Mouse (Mus musculus): Measurements from ENCODE around the gene Tshr. TPM values are rescaled to one million over a fixed set of nuclear protein-coding genes. Genes with fewer than 3 reads are reported as not detected.

The Tshr gene
- polyA plus RNA-seq, 1 experiment from 2014 or later = 0.56 TPM

DNA sequence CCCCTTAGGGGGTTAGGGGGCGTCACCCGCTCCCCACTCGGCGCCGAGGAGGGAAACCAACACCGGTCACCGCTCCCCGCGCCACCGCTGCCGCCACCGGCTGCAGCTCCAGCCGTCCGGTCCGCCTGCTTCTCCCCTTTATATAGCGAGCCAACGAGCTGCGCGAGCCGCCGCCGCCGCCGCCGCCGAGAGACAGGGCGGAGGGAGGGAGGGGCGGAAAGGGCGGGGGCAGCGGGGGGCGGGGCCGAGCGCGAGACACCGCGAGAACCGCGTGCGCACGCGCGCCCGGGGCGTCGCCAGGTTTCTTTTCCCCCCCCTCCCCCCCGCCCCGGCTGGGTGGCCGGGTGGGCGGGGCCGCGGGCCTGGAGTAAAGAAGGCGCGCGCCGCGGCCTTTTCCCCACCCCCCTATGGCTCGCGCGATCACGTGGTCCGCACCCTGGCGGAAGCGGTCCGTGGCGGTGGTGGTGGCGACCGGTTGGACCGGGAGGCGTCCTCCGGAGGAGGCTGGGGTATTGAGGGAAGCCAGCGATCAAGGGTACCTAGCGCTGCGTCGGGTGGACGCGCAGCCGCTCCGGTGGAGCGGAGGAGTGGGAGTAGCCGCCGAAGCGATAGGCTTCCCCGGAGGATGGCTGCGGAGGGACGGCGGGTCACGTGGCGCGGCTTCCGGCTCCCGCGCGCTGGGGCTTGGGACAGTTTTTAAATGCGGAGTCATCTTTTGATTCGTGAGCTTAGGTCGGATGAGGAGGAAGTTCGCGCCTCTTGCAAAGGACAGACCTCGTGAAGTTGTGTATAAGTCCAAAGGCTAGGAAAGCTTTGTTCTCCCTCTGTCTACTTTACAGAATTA lies 205.7 kb downstream of the Tshr start, which contains the start of gene Gtf2a1:
Gene Gtf2a1 (minus strand): TSS at position 641 of the 844 bp plus-strand sequence.
- no peaks in the 10 kb centered on the region for H3K27me3 ChIP-seq
- H3K36me3 ChIP-seq = peaks cover 8% of the 10 kb centered on the region
- H3K9me3 ChIP-seq = no peaks in the 10 kb centered on the region
- peak within 1 kb of the TSS; percentile 100 for H3K9ac ChIP-seq
- H3K4me2 ChIP-seq = peak within 1 kb of the TSS; percentile 64
- H3K4me1 ChIP-seq (replicated peaks) = peaks cover 23% of the 10 kb centered on the region
- peak within 1 kb of the TSS; percentile 89 for H3K4me3 ChIP-seq
- H3K27ac ChIP-seq (replicated peaks) = peak within 1 kb of the TSS; percentile 100
- WGBS = under 1% methylated on average over 58 of the region's 99 CpGs
- peak; percentile 84 for ATAC-seq (ENCODE audit: low read depth)

DNA sequence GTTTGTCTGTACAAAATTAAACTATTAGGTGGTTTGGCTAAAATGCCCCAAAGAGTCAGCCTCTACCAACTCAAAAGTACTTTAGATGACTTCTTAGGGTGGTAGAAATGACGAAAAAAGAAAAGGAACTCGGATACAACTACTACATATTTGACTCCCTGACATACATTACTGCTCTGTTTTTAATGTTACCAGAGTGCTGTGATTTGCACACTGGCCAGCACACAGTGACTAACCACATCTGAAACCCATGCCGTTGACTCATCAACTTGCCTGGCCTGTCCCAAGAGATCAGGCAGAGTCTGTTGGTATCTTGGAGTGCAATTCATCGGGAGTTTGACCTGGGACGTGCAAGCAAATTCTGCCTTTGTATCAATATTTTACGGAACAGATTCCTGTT lies 206.4 kb downstream of the Tshr start:
- peak overlapping the region; percentile 100 for H3K27ac ChIP-seq (replicated peaks)

DNA sequence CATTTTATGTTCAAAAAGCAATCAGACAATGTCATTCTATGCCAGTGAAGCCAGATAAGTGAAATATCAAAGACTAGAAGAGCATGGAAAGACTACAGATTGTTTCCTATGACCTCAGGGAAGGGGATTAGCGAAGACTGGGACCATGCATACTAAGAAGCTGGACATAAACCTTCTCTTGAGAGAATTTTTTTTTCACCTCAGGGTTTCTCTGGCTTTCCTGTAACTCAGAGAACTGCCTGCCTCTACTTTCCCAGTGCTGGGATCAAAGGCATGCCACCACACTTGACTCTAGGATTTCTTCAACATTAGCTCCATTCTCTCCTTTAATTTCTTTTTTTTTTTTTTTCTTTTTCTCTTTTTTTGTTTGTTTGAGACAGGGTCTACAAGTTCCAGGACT lies 206.8 kb downstream of the Tshr start:
- H3K4me3 ChIP-seq = peak overlapping the region; percentile 89
- 93% methylated on average over 1 of the region's 1 CpGs for WGBS
- no peaks in the 10 kb centered on the region for H3K9me3 ChIP-seq
- H3K4me2 ChIP-seq = peak overlapping the region; percentile 64
- no peaks in the 10 kb centered on the region for H3K36me3 ChIP-seq
- peaks cover 20% of the 10 kb centered on the region for H3K4me1 ChIP-seq (replicated peaks)
- H3K27ac ChIP-seq (replicated peaks) = peak overlapping the region; percentile 100; the same call in 1 of the 2 replicates
- no peak for ATAC-seq (ENCODE audit: low read depth)
- H3K27me3 ChIP-seq = no peaks in the 10 kb centered on the region
- H3K9ac ChIP-seq = peak overlapping the region; percentile 81

More for the DNA sequence above, 206.4 kb downstream of the Tshr start:
- Histone ChIP-seq H3K9me3 (no peaks in the 10 kb centered on the region), H3K36me3 (peaks cover 3% of the 10 kb centered on the region), H3K9ac (peak overlapping the region; percentile 81), H3K4me2 (peak overlapping the region; percentile 64), H3K27me3 (no peaks in the 10 kb centered on the region), H3K4me3 (peak overlapping the region; percentile 89), H3K4me1 (replicated peaks) (peaks cover 20% of the 10 kb centered on the region)
- 33% methylated on average over 6 of the region's 6 CpGs for WGBS
- ATAC-seq (ENCODE audit: low read depth) = no peak

DNA sequence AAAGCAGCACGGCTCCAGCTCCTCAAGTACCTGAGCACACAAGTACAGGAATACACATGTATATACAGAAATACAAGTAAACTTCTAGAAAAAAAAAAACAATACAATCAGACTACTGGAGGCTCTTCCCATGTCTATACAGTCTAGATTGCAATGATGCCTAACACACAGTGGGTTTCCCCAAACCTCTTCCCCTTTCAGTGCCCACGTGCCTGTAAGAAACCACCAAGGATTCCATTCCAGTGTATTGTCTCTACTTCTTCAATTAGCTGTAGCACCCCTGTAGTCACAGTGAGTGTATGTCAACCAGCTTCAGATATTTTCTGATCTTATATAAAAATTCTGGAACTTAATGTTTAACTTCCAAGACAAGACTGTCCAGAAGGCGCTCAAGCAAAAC lies 207.8 kb downstream of the Tshr start:
- Histone ChIP-seq H3K9ac (no peak overlapping the region), H3K27me3 (no peaks in the 10 kb centered on the region)
- ATAC-seq (ENCODE audit: low read depth) = no peak

More for the DNA sequence above, 207.8 kb downstream of the Tshr start:
- H3K36me3 ChIP-seq = no peaks in the 10 kb centered on the region
- no peaks in the 10 kb centered on the region for H3K9me3 ChIP-seq
- H3K4me2 ChIP-seq = no peak overlapping the region
- H3K4me1 ChIP-seq (replicated peaks) = peaks cover 13% of the 10 kb centered on the region
- no peak overlapping the region for H3K27ac ChIP-seq (replicated peaks)
- H3K4me3 ChIP-seq = no peak overlapping the region
- WGBS = 97% methylated on average over 3 of the region's 3 CpGs

Other genes with a start within 250 kb of the Tshr start
- 3.1 and 3.4 TPM in 2 replicates for gene Cep128, start 154 bp upstream of the Tshr start, polyA plus RNA-seq (2015; fragmentation: Nextera tagmentation; extraction: Ambion mirVana)
- 72.4 and 75.4 TPM in 2 replicates for gene Gtf2a1, start 205.9 kb downstream of the Tshr start, polyA plus RNA-seq (2015; fragmentation: Nextera tagmentation; extraction: Ambion mirVana)

Measured in neural tube, embryonic 13.5 days (tissue).